In the genomic region with DNA sequence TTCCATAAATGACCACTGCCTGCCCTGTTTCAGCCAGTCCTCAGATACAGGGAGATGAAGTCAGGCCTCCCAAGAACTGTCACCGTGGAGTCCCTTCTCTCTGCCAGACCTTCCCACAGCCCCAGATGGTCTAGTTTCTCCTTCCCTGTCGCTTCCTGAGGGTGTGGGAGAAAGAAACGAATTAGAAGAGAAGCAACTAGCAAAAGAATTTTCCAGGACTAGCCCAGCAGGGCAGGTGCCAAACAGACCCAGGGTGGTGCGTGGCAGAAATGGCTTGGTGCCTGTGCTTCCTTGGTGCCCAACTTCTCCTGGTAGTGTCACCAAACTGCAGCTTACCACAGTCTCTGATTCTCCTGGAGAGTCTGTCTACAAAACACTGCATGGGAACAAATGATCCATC, we compare ENCODE assay signal across 22 mouse cellular contexts.
DNase-seq lines count a peak whose midpoint lies in the region; TF ChIP-seq lines count a peak whose summit lies in the region.
"Had no signal": no experiment of that assay in that cellular context is flagged by ENCODE, and none has a peak within 500 bp of the region (broad histone marks: within the 10 kb centered on the region; RNA-seq: fewer than 3 reads in every experiment).

No protein-coding gene starts in this region.

- peaks cover 4% of the 10 kb centered on the region; the same call in 1 of the 2 replicates for H3K4me1 ChIP-seq in cerebellum, adult 2 months (ENCODE audit: control insufficient read depth, insufficient read depth, low read length)
- H3K4me1 ChIP-seq: forebrain, embryonic 15.5 days; liver, embryonic 13.5 days had no signal

- H3K27me3 ChIP-seq in cerebellum, adult 2 months (ENCODE audit: control insufficient read depth, insufficient read depth, low read length): no peaks in the 10 kb centered on the region
- H3K27me3 ChIP-seq: forebrain, embryonic 15.5 days; limb, embryonic 13.5 days; liver, embryonic 13.5 days had no signal

- 17% methylated on average over 4 of the region's 4 CpGs for WGBS in cerebellum, adult 2 months

- H3K4me3 ChIP-seq in left cerebral cortex, adult 2 months: no peak overlapping the region
- H3K4me3 ChIP-seq in cerebellum, adult 2 months (replicated peaks; ENCODE audit: insufficient read depth, low read depth, low read length): no peak overlapping the region
- H3K4me3 ChIP-seq: embryonic facial prominence, embryonic 10.5 days; forebrain, embryonic 15.5 days; heart, embryonic 13.5 days; limb, embryonic 13.5 days; liver, embryonic 13.5 days had no signal

- H3K27ac ChIP-seq in left cerebral cortex, adult 2 months: peak overlapping the region; percentile 60
- H3K27ac ChIP-seq in cerebellum, adult 2 months (ENCODE audit: insufficient read depth, low read length): no peak overlapping the region
- H3K27ac ChIP-seq: embryonic facial prominence, embryonic 10.5 days; forebrain, embryonic 15.5 days; heart, embryonic 13.5 days; hindbrain, embryonic 14.5 days; kidney, postnatal 0 days; limb, embryonic 13.5 days; liver, embryonic 13.5 days had no signal

- intact Hi-C loops in left cerebral cortex, adult 2 months (cut with DNase I): loop anchor here (2.0 kb wide), 1 partner anchor 35 kb away; no protein-coding TSS in a partner anchor
- intact Hi-C loops in left cerebral cortex, postnatal 4 days (cut with DNase I): no loop called here

- peak; percentile 28 to 64 for DNase-seq in left cerebral cortex, adult 2 months (ENCODE audit: extremely low spot score in 1 of 2, low spot score in 2 of 2)
- DNase-seq in left cerebral cortex, postnatal 4 days: no peak
- DNase-seq in brain, adult 2 months (ENCODE audit: low read depth, low spot score): peak; percentile 83
- peak; percentile 71 to 72 for DNase-seq in frontal cortex, postnatal 36 days (ENCODE audit: low spot score in 2 of 2)
- DNase-seq in right cerebral cortex, postnatal 25 days: peak; percentile 65
- DNase-seq in cerebellum, adult 2 months: no peak
- DNase-seq in adrenal gland, adult 18-20 months (ENCODE audit: low spot score in 2 of 2): no peak
- DNase-seq: adrenal gland, postnatal 14 days; cerebellum, postnatal 10 days; gastrocnemius, postnatal 25 days; heart, adult 18-20 months; heart, postnatal 4 days; kidney, adult 18-20 months; liver, embryonic 13.5 days; lung, adult 2 months; lung, postnatal 14 days had no signal

- no peak for TF ChIP-seq POLR2A in cerebellum, adult 2 months (IDR thresholded peaks at IDR 0.05; ENCODE audit: borderline replicate concordance, insufficient read depth, low read length)

- TF ChIP-seq CTCF in left cerebral cortex, adult 2 months (IDR thresholded peaks at IDR 0.05): no peak; the same call in 1 of the 2 replicates
- no peak for TF ChIP-seq CTCF in cerebellum, adult 2 months (IDR thresholded peaks at IDR 0.05; ENCODE audit: borderline replicate concordance, insufficient read depth, low read depth, low read length)

Comparison
In these comparisons a context has a peak if more than half of its experiments do, and no peak if none do; other contexts are left out.
1. DNase-seq: peak in left cerebral cortex, adult 2 months (2 of 2), brain, adult 2 months (single experiment), frontal cortex, postnatal 36 days (2 of 2) and right cerebral cortex, postnatal 25 days (single experiment); none in left cerebral cortex, postnatal 4 days (single experiment), cerebellum, adult 2 months (0 of 2) and adrenal gland, adult 18-20 months (0 of 2).